Mouse (Mus musculus): ENCODE results near the gene Mark4.

DNA sequence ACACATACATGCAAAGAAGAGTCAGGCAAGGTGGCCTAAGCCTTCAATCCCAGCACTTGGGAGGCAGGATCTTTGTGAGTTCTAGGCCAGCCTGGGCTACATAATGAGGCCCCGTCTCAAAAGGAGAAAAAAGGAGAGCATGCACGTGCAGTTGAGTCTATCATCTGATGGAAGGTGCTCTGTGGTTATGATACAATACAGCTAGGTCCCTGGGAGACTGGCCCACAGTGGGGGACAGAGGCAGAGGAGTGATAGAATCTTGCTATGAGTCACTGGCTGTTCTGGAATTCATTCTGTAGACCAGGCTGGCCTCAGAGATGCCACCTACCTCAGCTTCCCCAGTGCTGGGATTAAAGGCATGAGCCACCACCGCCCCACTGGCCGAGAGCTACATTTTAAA is 3.8 kb upstream of the Mark4 start:
- TF ChIP-seq CTCF (IDR thresholded peaks at IDR 0.05; ENCODE audit: low read depth) (no peak), EP300 (IDR thresholded peaks at IDR 0.05; ENCODE audit: low read depth) (no peak)
